Mouse (Mus musculus) midbrain, embryonic 14.5 days (tissue): ENCODE results near the gene Gpt2. TPM values are rescaled to one million over a fixed set of nuclear protein-coding genes. Genes with fewer than 3 reads are reported as not detected.

Experiments
- ATAC-seq: fragments of 200-750 bp; cut with Nextera tagmentation; 2 replicates; pipeline ENCODE4 v1.8.0; 2017; ENCODE audit warnings: moderate number of reproducible peaks, moderate library complexity; ENCODE audit not compliant: low FRiP score, low TSS enrichment
- DNase-seq: peaks from one replicate; pipeline ENCODE4 v3.0.0-alpha.2; 2015
- H3K27ac ChIP-seq: fragments of 300-500 bp; sonication (generic); replicated peaks from 2 replicates; pipeline ENCODE4 v1.5.1; 2014; ENCODE audit warnings: mild to moderate bottlenecking, low read depth, low read length, moderate library complexity
- H3K27me3 ChIP-seq: fragments of 300-500 bp; sonication (generic); 2 replicates; pipeline ENCODE4 v1.6.1; 2014; ENCODE audit warnings: low read length, control low read depth, mixed read lengths; ENCODE audit not compliant: control insufficient read depth, insufficient read depth
- H3K36me3 ChIP-seq: fragments of 300-500 bp; sonication (generic); 2 replicates; pipeline ENCODE4 v1.6.1; 2014; ENCODE audit warnings: low read length, control low read depth; ENCODE audit not compliant: control insufficient read depth, insufficient read depth
- H3K4me1 ChIP-seq: fragments of 300-500 bp; sonication (generic); 2 replicates; pipeline ENCODE4 v1.6.1; 2014; ENCODE audit warnings: mild to moderate bottlenecking, antibody characterized with exemption, low read length, control low read depth; ENCODE audit not compliant: control insufficient read depth, insufficient read depth
- H3K4me2 ChIP-seq: fragments of 300-500 bp; sonication (generic); 2 replicates; pipeline ENCODE4 v1.6.1; 2014; ENCODE audit warnings: mild to moderate bottlenecking, low read length, moderate library complexity
- H3K4me3 ChIP-seq: fragments of 300-500 bp; sonication (generic); replicated peaks from 2 replicates; pipeline ENCODE4 v1.5.1; 2014; ENCODE audit warnings: low read depth, low read length
- H3K9ac ChIP-seq: fragments of 300-500 bp; sonication (generic); replicated peaks from 2 replicates; pipeline ENCODE4 v1.6.1; 2014; ENCODE audit warnings: mild to moderate bottlenecking, low read length, moderate library complexity
- H3K9me3 ChIP-seq: fragments of 300-500 bp; sonication (generic); 2 replicates; pipeline ENCODE4 v1.6.1; 2016; ENCODE audit warnings: low read length, control low read depth, mixed read lengths; ENCODE audit not compliant: control insufficient read depth
- WGBS: fragments of 180-500 bp; shearing (Covaris S2); extraction: QIAGEN DNeasy Blood & Tissue Kit; methylation state at CpG from one replicate; pipeline ENCODE4 v1.1.7; 2014; 5-methylcytosine and 5-hydroxymethylcytosine counted together
- polyA plus RNA-seq: library from polyadenylated mRNA; unstranded; fragments of >200 nt; fragmentation: Nextera tagmentation; extraction: Ambion mirVana; gene quantifications from 2 replicates; pipeline ENCODE4 v1.2.1, GENCODE M21; 2014

Gene Gpt2
- polyA plus RNA-seq, 1 experiment from 2014 or later = 38.1 TPM

DNA sequence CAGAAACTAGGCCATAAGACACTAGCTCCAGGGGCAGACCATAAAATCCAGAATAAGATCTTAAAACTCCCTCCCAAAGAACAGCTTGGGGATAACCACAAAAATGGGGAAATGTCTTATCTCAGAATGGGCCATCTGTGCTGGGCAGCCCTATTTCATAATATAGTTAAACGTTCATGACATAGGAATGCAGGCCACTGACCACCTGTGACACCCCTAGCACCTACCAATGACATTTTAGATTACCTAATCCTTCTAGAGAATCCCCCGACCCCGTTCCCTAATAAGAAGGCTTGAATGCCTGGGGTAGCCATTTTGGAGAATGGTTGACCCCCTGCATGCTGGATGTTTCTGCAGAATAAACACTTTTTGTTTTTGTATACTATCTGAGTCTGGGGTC is 17.5 kb upstream of the Gpt2 start:
- 89% methylated on average over 3 of the region's 3 CpGs for WGBS
- no peaks in the 10 kb centered on the region for H3K27me3 ChIP-seq
- no peaks in the 10 kb centered on the region for H3K36me3 ChIP-seq
- H3K4me2 ChIP-seq = no peak overlapping the region
- ATAC-seq (no peak), DNase-seq (no peak)
- H3K9me3 ChIP-seq = no peaks in the 10 kb centered on the region
- no peak overlapping the region for H3K4me3 ChIP-seq
- H3K9ac ChIP-seq = no peak overlapping the region
- no peaks in the 10 kb centered on the region for H3K4me1 ChIP-seq
- no peak overlapping the region for H3K27ac ChIP-seq

DNA sequence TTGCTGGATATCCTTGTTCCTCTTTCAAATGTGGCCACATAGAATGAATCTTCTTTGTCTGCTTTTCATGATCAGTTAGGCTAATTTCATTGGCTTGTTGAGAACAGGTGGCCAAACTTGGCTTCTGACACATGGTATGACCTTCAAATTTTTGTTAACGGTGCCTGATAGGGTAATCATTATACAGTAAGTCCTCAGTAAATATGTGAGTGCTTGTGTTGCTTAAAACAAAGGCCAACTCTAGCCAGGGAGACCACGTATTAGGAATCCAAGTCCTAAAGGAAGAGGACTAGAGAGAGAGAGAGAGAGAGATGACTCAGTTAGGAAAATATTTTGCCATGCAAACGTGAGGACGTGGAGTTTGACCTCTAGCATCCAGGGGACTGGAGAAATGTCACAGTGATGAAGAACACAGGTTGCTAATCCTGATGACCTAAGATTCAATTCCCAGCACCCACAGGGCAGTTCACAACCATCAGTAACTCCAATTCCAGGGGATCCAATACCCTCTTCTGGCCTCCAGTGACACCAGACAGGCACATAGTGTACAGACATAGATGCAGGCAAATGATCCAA is 15.3 kb upstream of the Gpt2 start:
- WGBS = 86% methylated on average over 4 of the region's 4 CpGs
- Histone ChIP-seq H3K27ac (no peak overlapping the region), H3K36me3 (no peaks in the 10 kb centered on the region), H3K9ac (no peak overlapping the region), H3K4me2 (no peak overlapping the region), H3K4me3 (no peak overlapping the region), H3K9me3 (no peaks in the 10 kb centered on the region), H3K27me3 (no peaks in the 10 kb centered on the region), H3K4me1 (no peaks in the 10 kb centered on the region)
- ATAC-seq (no peak), DNase-seq (no peak)

DNA sequence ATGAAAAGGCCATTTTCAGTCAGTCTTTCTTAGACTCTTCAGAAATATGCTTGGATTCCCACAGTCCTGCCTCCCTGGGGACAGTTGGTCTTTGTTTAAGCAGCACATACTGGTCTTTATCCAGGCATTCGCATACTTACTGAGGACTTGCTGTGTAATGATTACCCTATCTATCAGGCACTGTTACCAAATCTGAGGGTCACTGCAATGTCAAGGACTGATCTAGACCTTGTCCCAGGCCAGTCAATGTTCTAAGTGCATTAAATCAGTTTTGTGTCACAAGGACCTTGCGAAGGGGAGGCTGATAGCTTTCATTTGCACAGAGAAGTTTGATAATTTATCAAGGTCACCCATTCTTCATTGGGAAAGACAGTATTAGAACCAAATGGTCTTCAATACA is 14.0 kb upstream of the Gpt2 start:
- Histone ChIP-seq H3K27ac (no peak overlapping the region), H3K27me3 (no peaks in the 10 kb centered on the region)

DNA sequence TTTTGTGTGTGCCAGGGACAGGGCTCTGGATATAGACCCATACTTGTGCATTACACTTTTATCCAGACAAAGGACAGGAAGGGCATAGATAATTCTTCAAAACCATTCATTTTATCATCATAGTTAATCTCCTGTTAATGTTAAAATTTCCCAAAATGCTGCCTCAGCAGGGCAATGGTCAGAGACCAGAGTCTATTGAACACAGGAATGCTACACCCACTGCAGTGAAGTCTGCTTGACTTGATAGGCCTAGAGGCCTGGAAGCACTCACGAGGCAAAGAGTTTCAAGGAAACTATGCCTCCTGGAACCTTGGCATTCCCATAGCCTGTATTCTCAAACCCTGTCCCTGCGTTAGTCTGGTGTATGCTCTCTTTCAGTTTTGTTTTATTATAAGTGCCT is 12.7 kb upstream of the Gpt2 start:
- DNase-seq (no peak), ATAC-seq (no peak)
- no peaks in the 10 kb centered on the region for H3K9me3 ChIP-seq
- H3K27ac ChIP-seq = no peak overlapping the region
- H3K4me3 ChIP-seq = no peak overlapping the region
- no peak overlapping the region for H3K9ac ChIP-seq
- H3K4me2 ChIP-seq = no peak overlapping the region
- no peaks in the 10 kb centered on the region for H3K36me3 ChIP-seq
- no peaks in the 10 kb centered on the region for H3K27me3 ChIP-seq
- 87% methylated on average over 2 of the region's 2 CpGs for WGBS
- no peaks in the 10 kb centered on the region for H3K4me1 ChIP-seq

More for the DNA sequence above, 14.0 kb upstream of the Gpt2 start:
- ATAC-seq (no peak), DNase-seq (no peak)
- H3K4me1 ChIP-seq = no peaks in the 10 kb centered on the region
- H3K36me3 ChIP-seq = no peaks in the 10 kb centered on the region
- no peak overlapping the region for H3K4me2 ChIP-seq
- H3K9ac ChIP-seq = no peak overlapping the region
- no peak overlapping the region for H3K4me3 ChIP-seq
- WGBS = 92% methylated on average over 2 of the region's 2 CpGs
- H3K9me3 ChIP-seq = no peaks in the 10 kb centered on the region

DNA sequence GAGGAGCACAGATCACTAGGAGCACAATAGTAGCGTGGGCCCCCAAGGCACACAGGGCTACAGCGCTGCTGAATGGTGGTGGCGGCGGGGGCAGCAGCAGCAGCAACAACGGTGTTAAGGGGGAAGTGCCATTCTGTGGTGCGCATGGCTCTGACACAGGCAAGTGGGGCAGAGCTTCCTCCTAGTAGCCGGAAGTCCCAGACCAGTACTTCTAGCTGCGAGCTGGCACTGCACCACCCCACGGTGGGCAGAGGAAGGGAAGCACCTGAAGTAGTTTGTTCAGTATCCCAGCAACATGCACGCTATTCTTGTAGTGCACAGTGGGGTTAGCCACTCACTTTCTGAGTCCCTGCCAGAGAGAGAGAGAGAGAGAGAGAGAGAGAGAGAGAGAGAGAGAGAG is 10.5 kb upstream of the Gpt2 start:
- Histone ChIP-seq H3K4me2 (peak overlapping the region; percentile 23; the same call in 1 of the 2 replicates), H3K9ac (peak overlapping the region; percentile 6; the same call in 1 of the 2 replicates), H3K9me3 (no peaks in the 10 kb centered on the region), H3K36me3 (no peaks in the 10 kb centered on the region), H3K4me1 (no peaks in the 10 kb centered on the region), H3K4me3 (no peak overlapping the region), H3K27ac (no peak overlapping the region), H3K27me3 (no peaks in the 10 kb centered on the region)
- DNase-seq (peak; percentile 21), ATAC-seq (no peak)
- WGBS = 31% methylated on average over 10 of the region's 10 CpGs

DNA sequence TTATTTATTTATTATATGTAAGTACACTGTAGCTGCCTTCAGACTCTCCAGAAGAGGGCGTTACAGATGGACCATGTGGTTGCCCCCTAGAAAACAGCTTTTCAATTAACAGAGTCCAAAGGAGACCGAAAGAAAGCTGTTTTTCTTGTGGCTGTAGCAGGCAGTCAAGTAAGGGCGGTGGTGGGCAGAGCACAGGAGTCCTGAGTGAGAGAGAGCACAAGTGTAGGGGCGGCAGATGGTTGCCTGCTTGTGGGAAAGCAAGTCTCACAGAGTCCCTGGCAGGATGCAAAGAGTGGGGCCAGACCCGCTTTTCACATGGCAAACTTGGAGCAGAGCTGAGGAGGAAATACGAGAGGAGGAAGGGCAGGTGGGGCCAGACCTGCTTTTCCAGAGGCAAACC is 9.9 kb upstream of the Gpt2 start:
- H3K4me2 ChIP-seq = no peak overlapping the region
- H3K36me3 ChIP-seq = no peaks in the 10 kb centered on the region
- no peak overlapping the region for H3K4me3 ChIP-seq
- no peak overlapping the region for H3K27ac ChIP-seq
- no peak overlapping the region for H3K9ac ChIP-seq
- WGBS = 70% methylated on average over 6 of the region's 6 CpGs
- H3K27me3 ChIP-seq = no peaks in the 10 kb centered on the region
- no peaks in the 10 kb centered on the region for H3K9me3 ChIP-seq
- H3K4me1 ChIP-seq = no peaks in the 10 kb centered on the region
- ATAC-seq (no peak), DNase-seq (no peak)

DNA sequence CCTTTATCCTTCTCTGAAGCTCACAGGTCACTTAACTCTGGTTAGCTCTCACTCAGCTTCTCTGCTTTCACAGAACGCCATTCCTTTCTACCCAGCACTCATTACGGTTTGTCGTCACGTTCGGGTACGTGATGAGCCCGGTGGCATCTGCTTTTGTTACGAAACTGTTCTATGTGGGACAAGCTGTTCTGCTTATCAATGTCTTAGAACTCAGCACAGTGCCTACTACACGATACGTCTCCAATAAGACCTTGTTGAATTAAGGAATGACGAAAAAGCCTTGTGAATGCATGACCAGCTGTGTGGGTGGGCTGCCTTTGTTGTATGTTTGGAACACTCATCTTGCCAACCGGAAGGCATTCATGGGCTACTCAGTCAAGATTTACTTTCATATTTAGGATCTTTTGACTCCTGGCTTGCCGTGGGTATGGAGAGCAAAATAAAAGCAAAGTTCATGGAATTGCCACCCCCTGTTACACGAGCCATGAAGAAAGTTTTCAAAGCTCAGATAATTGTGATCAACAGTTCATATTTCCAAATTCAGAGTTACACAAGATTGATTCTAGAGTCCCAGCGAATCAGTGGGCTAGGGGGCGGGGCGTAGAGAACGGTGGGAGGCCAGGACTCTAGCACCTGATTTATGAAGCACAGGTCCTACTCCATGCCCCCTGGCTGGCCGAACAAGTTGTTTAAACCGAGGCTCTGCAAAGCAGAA is 4.3 kb upstream of the Gpt2 start:
- no peak for ATAC-seq
- H3K9me3 ChIP-seq = no peaks in the 10 kb centered on the region
- H3K4me2 ChIP-seq = no peak overlapping the region
- H3K4me3 ChIP-seq = no peak overlapping the region
- no peak overlapping the region for H3K9ac ChIP-seq
- no peak overlapping the region for H3K27ac ChIP-seq
- WGBS = 63% methylated on average over 20 of the region's 20 CpGs
- DNase-seq = no peak
- H3K36me3 ChIP-seq = no peaks in the 10 kb centered on the region
- H3K4me1 ChIP-seq = no peaks in the 10 kb centered on the region
- no peaks in the 10 kb centered on the region for H3K27me3 ChIP-seq

DNA sequence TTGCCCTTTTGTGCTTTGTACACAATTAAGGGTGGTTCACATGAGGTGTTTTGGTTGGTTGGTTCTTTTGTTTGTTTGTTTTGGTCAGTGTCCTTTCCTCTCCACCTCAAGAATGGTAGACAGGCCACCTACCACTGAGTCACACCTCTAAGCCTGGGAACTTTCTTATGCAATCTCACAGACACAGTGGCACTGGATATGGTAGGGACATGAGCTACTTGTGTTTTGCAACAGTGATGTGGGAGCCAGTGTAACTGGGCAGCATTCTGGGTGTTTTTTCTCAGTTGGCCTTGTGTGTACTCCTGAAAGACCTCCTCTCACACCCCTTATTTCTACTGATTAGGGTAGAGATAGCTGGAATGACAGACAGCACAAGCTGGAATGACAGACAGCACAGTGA is 3.7 kb upstream of the Gpt2 start:
- Histone ChIP-seq H3K9ac (no peak overlapping the region), H3K36me3 (no peaks in the 10 kb centered on the region), H3K4me3 (no peak overlapping the region), H3K27me3 (no peaks in the 10 kb centered on the region), H3K27ac (no peak overlapping the region), H3K4me1 (peaks cover 4% of the 10 kb centered on the region; the same call in 1 of the 2 replicates), H3K4me2 (no peak overlapping the region), H3K9me3 (no peaks in the 10 kb centered on the region)
- DNase-seq (no peak), ATAC-seq (no peak)

DNA sequence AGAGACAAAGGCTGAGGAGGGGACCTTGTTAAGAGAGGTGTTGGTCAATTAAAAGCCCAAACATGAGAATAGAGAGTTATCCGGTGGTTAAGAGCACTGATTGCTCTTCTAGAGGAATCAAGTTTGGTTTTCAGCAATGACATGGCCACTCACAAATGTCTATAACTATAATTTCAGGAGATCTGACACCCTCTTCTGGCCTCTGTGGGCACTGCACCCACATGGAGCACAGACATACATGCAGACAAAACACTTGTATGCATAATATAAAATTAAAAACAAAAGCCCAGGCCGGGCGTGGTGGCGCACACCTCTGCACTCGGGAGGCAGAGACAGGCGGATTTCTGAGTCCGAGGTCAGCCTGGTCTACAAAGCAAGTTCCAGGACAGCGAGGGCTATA is 2.8 kb upstream of the Gpt2 start:
- ATAC-seq (no peak), DNase-seq (no peak)
- Histone ChIP-seq H3K27ac (no peak overlapping the region), H3K27me3 (no peaks in the 10 kb centered on the region), H3K4me1 (peaks cover 6% of the 10 kb centered on the region; the same call in 1 of the 2 replicates), H3K9me3 (no peaks in the 10 kb centered on the region), H3K4me3 (no peak overlapping the region), H3K9ac (no peak overlapping the region), H3K4me2 (no peak overlapping the region), H3K36me3 (no peaks in the 10 kb centered on the region)
- 96% methylated on average over 8 of the region's 8 CpGs for WGBS
